In the genomic region with DNA sequence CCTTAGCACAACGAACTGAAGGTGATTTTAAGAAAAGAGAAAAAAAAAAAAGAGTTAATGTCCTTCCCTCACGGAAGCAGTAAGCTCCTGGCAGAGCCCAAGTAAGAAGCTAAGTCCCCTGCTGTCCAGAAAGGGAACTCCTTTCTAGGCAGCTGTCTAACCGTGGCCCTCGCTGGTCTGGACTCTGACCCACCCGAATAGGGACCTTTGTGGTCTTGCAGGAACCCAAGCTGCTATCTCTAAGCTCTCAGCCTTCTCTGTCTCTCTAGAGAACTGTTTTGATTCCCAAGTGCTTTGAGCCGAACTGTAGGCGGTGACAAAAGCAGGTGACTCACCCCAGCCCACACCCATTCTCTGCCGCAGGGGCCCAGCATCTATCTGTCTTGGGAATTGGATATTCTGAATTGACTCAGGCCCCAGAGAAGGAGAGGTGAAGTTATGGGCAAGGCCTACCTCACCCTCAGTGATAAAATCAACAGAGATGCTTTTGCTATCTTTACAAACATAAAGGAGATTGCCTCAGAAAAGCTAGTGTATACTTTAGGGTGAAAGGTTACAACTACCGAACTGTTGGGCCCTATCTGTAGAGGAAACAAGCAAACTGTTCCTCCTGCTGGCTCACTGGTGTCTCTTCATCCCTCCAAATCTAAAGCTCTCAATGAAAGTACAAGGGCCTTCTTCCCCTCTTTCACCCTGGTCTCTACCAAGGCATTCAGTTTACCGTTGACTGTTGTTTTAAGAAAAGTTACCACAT, we compare ENCODE assay signal across 10 mouse cellular contexts. TPM values are rescaled to one million over a fixed set of nuclear protein-coding genes. Genes with fewer than 3 reads are reported as not detected.
DNase-seq lines count a peak whose midpoint lies in the region; ATAC-seq and TF ChIP-seq lines count a peak whose summit lies in the region.
"Had no signal": no experiment of that assay in that cellular context is flagged by ENCODE, and none has a peak within 500 bp of the region (broad histone marks: within the 10 kb centered on the region; RNA-seq: fewer than 3 reads in every experiment).

No protein-coding gene starts in this region.

- no peak for TF ChIP-seq POLR2A in small intestine, adult 2 months (IDR thresholded peaks at IDR 0.05; ENCODE audit: low read depth, low read length)

- TF ChIP-seq CTCF in small intestine, adult 2 months (IDR thresholded peaks at IDR 0.05; ENCODE audit: extremely low read depth, insufficient read length, insufficient replicate concordance, low read depth, low read length), result peak; percentile 54; the same call in 1 of the 2 replicates

- H3K27me3 ChIP-seq in small intestine, adult 2 months (ENCODE audit: control insufficient read depth, insufficient read depth, low read length), result no peaks in the 10 kb centered on the region
- H3K27me3 ChIP-seq: hindbrain, embryonic 13.5 days had no signal

- H3K4me3 ChIP-seq in small intestine, adult 2 months (ENCODE audit: low read depth, low read length), result no peak overlapping the region
- H3K4me3 ChIP-seq: hindbrain, embryonic 13.5 days had no signal

- peak overlapping the region; percentile 69 for H3K27ac ChIP-seq in small intestine, adult 2 months (ENCODE audit: insufficient read depth, low read depth, low read length)
- H3K27ac ChIP-seq: hindbrain, embryonic 13.5 days had no signal

- ATAC-seq in frontal cortex, adult (ENCODE audit: low TSS enrichment), result peak; percentile 58; the same call in 1 of the 2 replicates

- WGBS in small intestine, adult 2 months, result 19% methylated on average over 10 of the region's 10 CpGs

- no peaks in the 10 kb centered on the region for H3K36me3 ChIP-seq in small intestine, adult 2 months (ENCODE audit: control insufficient read depth, insufficient read depth, low read length)
- H3K36me3 ChIP-seq: hindbrain, embryonic 13.5 days had no signal

- no peak for DNase-seq in frontal cortex, postnatal 10 days (ENCODE audit: low spot score in 2 of 2)
- DNase-seq in right cerebral cortex, adult 18-20 months, result peak; percentile 79
- DNase-seq in right cerebral cortex, postnatal 10 days (ENCODE audit: low spot score in 2 of 2), result no peak
- peak; percentile 25 for DNase-seq in c-Kit-positive CD71-negative TER-119-negative erythroid progenitor cells, embryonic 14.5 days (ENCODE audit: low read depth)
- no peak for DNase-seq in thymus, postnatal 14 days
- no peak for DNase-seq in cerebellum, postnatal 10 days
- DNase-seq: lung, postnatal 4 days had no signal

- H3K4me1 ChIP-seq in small intestine, adult 2 months (ENCODE audit: control insufficient read depth, insufficient read depth, insufficient read length, low read length), result peaks cover 2% of the 10 kb centered on the region; the same call in 1 of the 2 replicates

RNA-seq across cellular contexts. Expression of a gene that starts 49.5 kb away (rescaled TPM):
- polyA plus RNA-seq in small intestine, adult 2 months (2012; rRNA removed), result 6.5 and 10.4 TPM in 2 replicates

Comparison
In these comparisons a context has a peak if more than half of its experiments do, and no peak if none do; other contexts are left out.
1. DNase-seq: peak in right cerebral cortex, adult 18-20 months (single experiment) and c-Kit-positive CD71-negative TER-119-negative erythroid progenitor cells, embryonic 14.5 days (single experiment); none in frontal cortex, postnatal 10 days (0 of 2), right cerebral cortex, postnatal 10 days (0 of 2), thymus, postnatal 14 days (single experiment) and cerebellum, postnatal 10 days (0 of 2).